Comparison of ENCODE assay signal across 21 mouse cellular contexts in the genomic region with DNA sequence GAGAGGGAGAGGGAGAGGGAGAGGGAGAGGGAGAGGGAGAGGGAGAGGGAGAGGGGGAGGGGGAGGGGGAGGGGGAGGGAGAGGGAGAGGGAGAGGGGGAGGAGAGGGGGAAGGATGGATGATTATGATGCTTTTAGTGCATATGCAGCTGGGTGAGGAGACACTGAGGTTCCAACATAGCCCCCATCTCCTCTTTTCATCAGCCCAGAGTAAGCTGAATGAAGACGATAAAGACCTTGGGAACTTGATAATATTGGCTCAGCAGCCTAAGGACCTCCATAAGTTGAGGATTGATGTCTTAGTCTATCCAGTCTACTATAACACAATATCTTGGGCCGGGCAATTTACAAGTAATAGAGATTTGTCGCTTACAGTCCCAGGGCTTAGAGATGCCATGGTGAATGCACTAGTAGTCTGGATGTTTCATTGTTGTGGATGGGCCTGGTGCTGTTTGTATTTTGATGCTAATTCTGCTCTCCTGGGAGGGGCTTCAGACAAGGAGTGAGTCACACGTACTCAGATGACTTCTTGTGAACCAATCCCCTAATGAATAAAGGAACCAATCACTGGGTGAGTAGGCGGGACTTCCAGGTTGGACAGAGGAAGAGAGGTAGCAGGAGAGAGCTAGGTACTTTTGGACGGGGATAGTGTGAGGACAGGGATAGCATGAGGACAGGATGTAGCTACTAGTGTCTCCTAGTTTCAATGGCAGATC. TPM values are rescaled to one million over a fixed set of nuclear protein-coding genes. Genes with fewer than 3 reads are reported as not detected.
A peak's percentile ranks its signal among the peaks of the same experiment; 100 is the strongest.
DNase-seq lines count a peak whose midpoint lies in the region; ATAC-seq and TF ChIP-seq lines count a peak whose summit lies in the region.
"Had no signal": no experiment of that assay in that cellular context is flagged by ENCODE, and none has a peak within 500 bp of the region (broad histone marks: within the 10 kb centered on the region; RNA-seq: fewer than 3 reads in every experiment).

No protein-coding gene starts in this region.

- peak; percentile 22 for DNase-seq in CD4-positive helper T cell, adult 2 months (ENCODE audit: low read depth, low spot score)
- DNase-seq in ES-E14 (ENCODE audit: low read depth, low spot score), result peak; percentile 59
- DNase-seq in induced T-regulatory cell, adult 2 months (ENCODE audit: low read depth), result peak; percentile 50
- no peak for DNase-seq in lung, postnatal 0 days (ENCODE audit: low spot score)
- no peak for DNase-seq in left cerebral cortex, postnatal 4 days
- DNase-seq in thymus, postnatal 10 days (ENCODE audit: low spot score in 2 of 2), result no peak
- DNase-seq: adrenal gland, adult 8-10 months; cerebellum, adult 9-11 months; gastrocnemius, adult 2 months; heart, postnatal 4 days; kidney, adult 2 months; kidney, postnatal 10 days; right cerebral cortex, postnatal 4 days; thymus, postnatal 14 days had no signal

- no peaks in the 10 kb centered on the region for H3K36me3 ChIP-seq in intestine, embryonic 16.5 days (ENCODE audit: control insufficient read depth, insufficient read depth, low read length)
- H3K36me3 ChIP-seq in intestine, embryonic 15.5 days, result no peaks in the 10 kb centered on the region
- no peaks in the 10 kb centered on the region for H3K36me3 ChIP-seq in ES-E14 (ENCODE audit: control insufficient read depth, insufficient read depth, low read length, poor library complexity, severe bottlenecking)
- H3K36me3 ChIP-seq in lung, postnatal 0 days (ENCODE audit: insufficient read depth, low read length), result no peaks in the 10 kb centered on the region
- H3K36me3 ChIP-seq: embryonic facial prominence, embryonic 13.5 days; heart, embryonic 13.5 days; hindbrain, embryonic 15.5 days; limb, embryonic 12.5 days had no signal

- no peak overlapping the region for H3K4me2 ChIP-seq in intestine, embryonic 16.5 days (ENCODE audit: low read depth, low read length)
- H3K4me2 ChIP-seq in intestine, embryonic 15.5 days (replicated peaks), result no peak overlapping the region
- no peak overlapping the region for H3K4me2 ChIP-seq in lung, postnatal 0 days (replicated peaks; ENCODE audit: low read depth, low read length)
- H3K4me2 ChIP-seq: embryonic facial prominence, embryonic 13.5 days; heart, embryonic 13.5 days; hindbrain, embryonic 15.5 days; limb, embryonic 12.5 days had no signal

- intact Hi-C loops in left cerebral cortex, postnatal 4 days (cut with DNase I), result loop anchor here (5.0 kb wide), 2 partner anchors 119 to 309 kb away; no protein-coding TSS in a partner anchor

- TF ChIP-seq CTCF in lung, postnatal 0 days (IDR thresholded peaks at IDR 0.05), result no peak

- 87% methylated on average over 6 of the region's 6 CpGs for WGBS in intestine, embryonic 16.5 days
- 91% methylated on average over 6 of the region's 6 CpGs for WGBS in intestine, embryonic 15.5 days
- WGBS in lung, postnatal 0 days, result 76% methylated on average over 6 of the region's 6 CpGs

- no peak overlapping the region for H3K9ac ChIP-seq in intestine, embryonic 16.5 days (ENCODE audit: low read depth, low read length)
- no peak overlapping the region for H3K9ac ChIP-seq in intestine, embryonic 15.5 days
- no peak overlapping the region for H3K9ac ChIP-seq in ES-E14 (ENCODE audit: insufficient read depth, low read depth, low read length, poor library complexity, severe bottlenecking)
- H3K9ac ChIP-seq in lung, postnatal 0 days (replicated peaks; ENCODE audit: low read depth), result no peak overlapping the region
- H3K9ac ChIP-seq: embryonic facial prominence, embryonic 13.5 days; heart, embryonic 13.5 days; hindbrain, embryonic 15.5 days; limb, embryonic 12.5 days had no signal

- in situ Hi-C loops in ES-E14 (cut with MboI; ENCODE audit: low sequenced_read_pairs in 2 of 2, unreplicated experiment in 2 of 2), result loop anchor here in 1 of 2 experiments (25.0 kb wide), 1 partner anchor 309 kb away; no protein-coding TSS in a partner anchor

- TF ChIP-seq EP300 in lung, postnatal 0 days (IDR thresholded peaks at IDR 0.05), result no peak

- H3K4me3 ChIP-seq in intestine, embryonic 16.5 days (ENCODE audit: low read length), result no peak overlapping the region
- no peak overlapping the region for H3K4me3 ChIP-seq in intestine, embryonic 15.5 days (replicated peaks)
- peak overlapping the region in 1 of 2 experiments; percentile 62; a peak in 2 of 4 replicates for H3K4me3 ChIP-seq in ES-E14 (ENCODE audit: insufficient read depth in 1 of 2, low read depth in 1 of 2, low read length in 2 of 2, poor library complexity in 1 of 2, severe bottlenecking in 1 of 2)
- H3K4me3 ChIP-seq in lung, postnatal 0 days (ENCODE audit: low read depth, low read length), result no peak overlapping the region
- H3K4me3 ChIP-seq: embryonic facial prominence, embryonic 13.5 days; gastrocnemius, adult 2 months; heart, embryonic 13.5 days; hindbrain, embryonic 15.5 days; limb, embryonic 12.5 days; megakaryocyte, embryonic 14.5 days had no signal

- H3K27ac ChIP-seq in intestine, embryonic 16.5 days (ENCODE audit: low read length), result no peak overlapping the region
- H3K27ac ChIP-seq in intestine, embryonic 15.5 days, result no peak overlapping the region
- no peak overlapping the region for H3K27ac ChIP-seq in ES-E14 (ENCODE audit: insufficient read depth, low read depth, low read length, poor library complexity, severe bottlenecking)
- H3K27ac ChIP-seq in lung, postnatal 0 days (ENCODE audit: low read length), result no peak overlapping the region
- H3K27ac ChIP-seq: embryonic facial prominence, embryonic 13.5 days; gastrocnemius, adult 2 months; heart, embryonic 13.5 days; hindbrain, embryonic 15.5 days; limb, embryonic 12.5 days had no signal

- no peaks in the 10 kb centered on the region for H3K4me1 ChIP-seq in intestine, embryonic 16.5 days (ENCODE audit: control insufficient read depth, insufficient read depth, low read length)
- H3K4me1 ChIP-seq in intestine, embryonic 15.5 days (replicated peaks), result no peaks in the 10 kb centered on the region
- peaks cover 2 to 3% of the 10 kb centered on the region in 2 experiments; a peak in 3 of 4 replicates for H3K4me1 ChIP-seq in ES-E14 (ENCODE audit: control insufficient read depth in 2 of 2, insufficient read depth in 2 of 2, low read length in 2 of 2, poor library complexity in 1 of 2)
- no peaks in the 10 kb centered on the region for H3K4me1 ChIP-seq in lung, postnatal 0 days (ENCODE audit: insufficient read depth, low read depth, low read length)
- H3K4me1 ChIP-seq: embryonic facial prominence, embryonic 13.5 days; hindbrain, embryonic 15.5 days; limb, embryonic 12.5 days had no signal

- H3K27me3 ChIP-seq in intestine, embryonic 16.5 days (replicated peaks; ENCODE audit: control insufficient read depth, insufficient read depth, low read length), result no peaks in the 10 kb centered on the region
- no peaks in the 10 kb centered on the region for H3K27me3 ChIP-seq in intestine, embryonic 15.5 days (replicated peaks)
- no peaks in the 10 kb centered on the region for H3K27me3 ChIP-seq in lung, postnatal 0 days (replicated peaks; ENCODE audit: insufficient read depth, low read length)
- H3K27me3 ChIP-seq: embryonic facial prominence, embryonic 13.5 days; heart, embryonic 13.5 days; hindbrain, embryonic 15.5 days; limb, embryonic 12.5 days had no signal

- peak; percentile 42; the same call in 1 of the 2 replicates for ATAC-seq in intestine, embryonic 16.5 days
- ATAC-seq in intestine, embryonic 15.5 days, result no peak
- no peak for ATAC-seq in lung, postnatal 0 days

- no peaks in the 10 kb centered on the region for H3K9me3 ChIP-seq in intestine, embryonic 16.5 days (ENCODE audit: control insufficient read depth, low read length)
- H3K9me3 ChIP-seq in intestine, embryonic 15.5 days, result no peaks in the 10 kb centered on the region
- H3K9me3 ChIP-seq in ES-E14 (ENCODE audit: control insufficient read depth, insufficient read depth, low read depth, low read length), result no peaks in the 10 kb centered on the region
- no peaks in the 10 kb centered on the region for H3K9me3 ChIP-seq in lung, postnatal 0 days (ENCODE audit: low read length)
- H3K9me3 ChIP-seq: embryonic facial prominence, embryonic 13.5 days; heart, embryonic 13.5 days; hindbrain, embryonic 15.5 days; limb, embryonic 12.5 days; megakaryocyte, embryonic 14.5 days had no signal

TF ChIP-seq in ES-E14, 5 proteins besides CTCF, POLR2A, EP300 and RAD21:
- TF ChIP-seq ZNF384 (IDR thresholded peaks at IDR 0.05; ENCODE audit: low read depth, low read length), result no peak
- TF ChIP-seq CHD2 (IDR thresholded peaks at IDR 0.05; ENCODE audit: low read depth, low read length), result no peak
- TF ChIP-seq HCFC1 (IDR thresholded peaks at IDR 0.05; ENCODE audit: borderline replicate concordance, insufficient read depth, low read length), result no peak
- no peak for TF ChIP-seq ZC3H11A (IDR thresholded peaks at IDR 0.05; ENCODE audit: borderline replicate concordance, low read depth, low read length)
- no peak for TF ChIP-seq MAFK (IDR thresholded peaks at IDR 0.05; ENCODE audit: insufficient read depth, low read depth, low read length)

RNA-seq across cellular contexts. Expression of a gene that starts 15.3 kb away (rescaled TPM):
- 81.3 and 85.7 TPM in 2 replicates for polyA plus RNA-seq in intestine, embryonic 16.5 days (2015; fragmentation: Nextera tagmentation; extraction: Ambion mirVana)
- 78.0 and 89.6 TPM in 2 replicates for polyA plus RNA-seq in intestine, embryonic 15.5 days (2015; fragmentation: Nextera tagmentation; extraction: Ambion mirVana)
- 14.7 and 21.3 TPM in 2 replicates for total RNA-seq in ES-E14 (2012; rRNA removed)
- polyA plus RNA-seq in lung, postnatal 0 days (2015; fragmentation: Nextera tagmentation; extraction: Ambion mirVana), result 217 and 260 TPM in 2 replicates
- total RNA-seq in left cerebral cortex, postnatal 4 days (2021), result 10 to 100 TPM; 15.2 to 16.0 TPM

Comparison
In these comparisons a context has a peak if more than half of its experiments do, and no peak if none do; other contexts are left out.
1. DNase-seq: peak in CD4-positive helper T cell, adult 2 months (single experiment), ES-E14 (single experiment) and induced T-regulatory cell, adult 2 months (single experiment); none in lung, postnatal 0 days (single experiment), left cerebral cortex, postnatal 4 days (single experiment) and thymus, postnatal 10 days (0 of 2).